Mouse (Mus musculus) forebrain, embryonic 14.5 days (tissue): Measurements from ENCODE around the gene Wdr66. TPM values are rescaled to one million over a fixed set of nuclear protein-coding genes. Genes with fewer than 3 reads are reported as not detected.

Source experiments
- ATAC-seq: fragments of 200-750 bp; cut with Nextera tagmentation; 2 replicates; pipeline ENCODE4 v1.8.0; 2017; ENCODE audit warnings: mild to moderate bottlenecking, moderate library complexity
- DNase-seq: peaks from one replicate; pipeline ENCODE4 v3.0.0-alpha.2; 2015; ENCODE audit warnings: low spot score
- H3K27ac ChIP-seq: fragments of 300-500 bp; sonication (generic); 2 replicates; pipeline ENCODE4 v1.5.1; 2014; ENCODE audit warnings: low read depth, mild to moderate bottlenecking, control low read depth, low read length, moderate library complexity
- H3K27me3 ChIP-seq: fragments of 300-500 bp; sonication (generic); replicated peaks from 2 replicates; pipeline ENCODE4 v1.6.1; 2014; ENCODE audit warnings: low read length, control low read depth, mixed read lengths; ENCODE audit not compliant: control insufficient read depth, insufficient read depth
- H3K36me3 ChIP-seq: fragments of 300-500 bp; sonication (generic); 2 replicates; pipeline ENCODE4 v1.6.1; 2014; ENCODE audit warnings: low read length, control low read depth; ENCODE audit not compliant: control insufficient read depth, insufficient read depth
- H3K4me1 ChIP-seq: fragments of 300-500 bp; sonication (generic); 2 replicates; pipeline ENCODE4 v1.6.1; 2014; ENCODE audit warnings: antibody characterized with exemption, low read length, control low read depth; ENCODE audit not compliant: control insufficient read depth, insufficient read depth
- H3K4me2 ChIP-seq: fragments of 300-500 bp; sonication (generic); 2 replicates; pipeline ENCODE4 v1.6.1; 2014; ENCODE audit warnings: mild to moderate bottlenecking, control low read depth, low read length
- H3K4me3 ChIP-seq: fragments of 300-500 bp; sonication (generic); 2 replicates; pipeline ENCODE4 v1.5.1; 2014; ENCODE audit warnings: low read depth, low read length, control low read depth
- H3K9ac ChIP-seq: fragments of 300-500 bp; sonication (generic); 2 replicates; pipeline ENCODE4 v1.6.1; 2014; ENCODE audit warnings: mild to moderate bottlenecking, low read length, control low read depth, moderate library complexity
- H3K9me3 ChIP-seq: fragments of 300-500 bp; sonication (generic); replicated peaks from 2 replicates; pipeline ENCODE4 v1.6.1; 2016; ENCODE audit warnings: low read length, control low read depth, mixed read lengths; ENCODE audit not compliant: control insufficient read depth
- WGBS: fragments of 180-500 bp; shearing (Covaris S2); extraction: QIAGEN DNeasy Blood & Tissue Kit; methylation state at CpG from one replicate; pipeline ENCODE4 v1.1.7; 2014; 5-methylcytosine and 5-hydroxymethylcytosine counted together
- polyA plus RNA-seq: library from polyadenylated mRNA; unstranded; fragments of >200 nt; fragmentation: Nextera tagmentation; extraction: Ambion mirVana; gene quantifications from 2 replicates; pipeline ENCODE4 v1.2.1, GENCODE M21; 2014

The Wdr66 gene
- polyA plus RNA-seq, 1 experiment from 2014 or later: 2.4 TPM

GRCm38 (mm10) chr5:123281336-123282136 is 29.6 kb downstream of the Wdr66 start:
- Histone ChIP-seq H3K4me1 (peaks cover 4% of the 10 kb centered on the region), H3K27me3 (no peaks in the 10 kb centered on the region), H3K4me3 (no peak overlapping the region), H3K36me3 (no peaks in the 10 kb centered on the region), H3K4me2 (no peak overlapping the region), H3K9me3 (no peaks in the 10 kb centered on the region), H3K9ac (no peak overlapping the region), H3K27ac (no peak overlapping the region)
- no peak for ATAC-seq
- no peak for DNase-seq
- 70% methylated on average over 9 of the region's 9 CpGs for WGBS

GRCm38 (mm10) chr5:123285174-123285573 is 33.3 kb downstream of the Wdr66 start:
- 40% methylated on average over 8 of the region's 8 CpGs for WGBS
- no peak overlapping the region for H3K9ac ChIP-seq
- peak overlapping the region; percentile 39; the same call in 1 of the 2 replicates for H3K27ac ChIP-seq
- ATAC-seq (peak; percentile 62; the same call in 1 of the 2 replicates), DNase-seq (peak; percentile 76)
- H3K27me3 ChIP-seq: no peaks in the 10 kb centered on the region
- no peaks in the 10 kb centered on the region; the same call in 1 of the 2 replicates for H3K9me3 ChIP-seq
- H3K36me3 ChIP-seq: no peaks in the 10 kb centered on the region
- no peaks in the 10 kb centered on the region for H3K4me1 ChIP-seq
- no peak overlapping the region for H3K4me2 ChIP-seq
- no peak overlapping the region for H3K4me3 ChIP-seq

DNA sequence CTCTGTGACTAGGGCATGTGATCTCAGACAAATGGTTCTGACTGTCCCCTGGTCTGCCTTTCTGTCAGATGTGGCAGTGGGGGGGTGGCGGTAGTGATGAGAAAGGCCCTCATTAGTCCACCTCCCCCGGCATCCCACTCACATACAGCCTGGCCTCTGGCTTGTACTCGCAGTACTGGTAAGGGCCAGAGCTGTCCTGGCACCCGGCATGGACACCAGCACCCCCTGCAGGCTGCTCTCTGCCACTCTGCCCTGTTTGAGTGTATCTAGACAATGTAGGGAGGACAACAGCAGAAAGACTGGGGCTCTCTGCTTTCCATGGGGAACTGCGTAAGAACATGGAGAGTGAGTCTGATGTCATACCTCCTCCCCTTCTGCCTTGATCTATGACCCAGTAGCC is 36.2 kb downstream of the Wdr66 start:
- 87% methylated on average over 5 of the region's 5 CpGs for WGBS
- no peak for DNase-seq
- ATAC-seq: no peak

DNA sequence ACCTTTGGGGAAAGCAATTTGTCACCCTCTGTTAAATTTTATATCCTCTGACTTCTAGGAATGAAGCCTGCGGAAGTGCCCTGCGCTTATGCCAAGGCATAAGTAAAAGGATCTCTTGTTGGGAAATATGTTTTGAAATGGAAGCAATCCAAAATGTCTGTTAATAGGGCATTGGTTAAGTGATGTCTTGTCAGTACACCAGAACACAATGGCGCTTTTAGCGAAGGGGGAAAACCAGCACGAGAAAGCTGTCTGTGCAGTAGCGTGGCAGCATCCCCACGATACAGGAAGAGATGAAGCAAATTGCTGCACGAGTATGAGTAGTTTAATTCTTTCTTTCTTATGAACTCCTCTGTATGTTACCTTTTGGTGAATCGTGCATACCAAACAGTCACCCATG is 42.8 kb downstream of the Wdr66 start:
- peak; percentile 51 for DNase-seq
- Histone ChIP-seq H3K4me2 (no peak overlapping the region), H3K4me1 (no peaks in the 10 kb centered on the region), H3K4me3 (no peak overlapping the region), H3K36me3 (no peaks in the 10 kb centered on the region), H3K9ac (no peak overlapping the region), H3K27me3 (no peaks in the 10 kb centered on the region), H3K9me3 (no peaks in the 10 kb centered on the region), H3K27ac (no peak overlapping the region)
- ATAC-seq: no peak
- WGBS: 70% methylated on average over 9 of the region's 9 CpGs

More for the DNA sequence above, 36.2 kb downstream of the Wdr66 start:
- no peaks in the 10 kb centered on the region for H3K27me3 ChIP-seq
- no peak overlapping the region for H3K9ac ChIP-seq
- no peaks in the 10 kb centered on the region for H3K36me3 ChIP-seq
- no peaks in the 10 kb centered on the region; the same call in 1 of the 2 replicates for H3K9me3 ChIP-seq
- no peak overlapping the region for H3K4me3 ChIP-seq
- H3K27ac ChIP-seq: no peak overlapping the region
- no peak overlapping the region for H3K4me2 ChIP-seq
- no peaks in the 10 kb centered on the region for H3K4me1 ChIP-seq

DNA sequence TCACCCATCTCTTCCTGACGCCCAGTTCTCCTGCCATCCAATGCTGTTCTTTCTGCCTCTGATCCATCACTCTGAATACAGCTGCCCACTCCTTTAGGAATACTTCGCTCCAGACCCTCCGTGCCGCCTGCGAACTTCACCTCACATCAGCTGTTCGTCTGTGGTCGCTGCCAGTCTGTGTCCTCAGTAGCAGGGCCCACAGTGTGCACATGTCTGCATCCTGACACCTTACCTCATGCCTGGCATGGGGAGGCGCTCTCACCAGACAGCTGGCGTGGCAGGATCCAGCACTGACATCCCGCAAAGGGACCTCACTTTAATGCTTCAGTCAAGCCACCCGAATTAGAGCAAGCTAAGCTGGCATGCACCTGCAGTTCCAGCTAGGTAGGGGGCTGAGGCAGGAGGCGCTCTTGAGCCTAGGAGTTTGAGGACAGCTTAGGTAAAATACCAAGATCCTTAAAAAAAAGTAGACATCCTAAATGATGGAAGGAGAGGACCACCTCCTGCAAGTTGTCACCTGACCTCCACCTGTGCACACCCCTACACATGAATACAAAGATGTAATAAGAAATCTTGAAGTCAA is 44.4 kb downstream of the Wdr66 start:
- Histone ChIP-seq H3K27me3 (no peaks in the 10 kb centered on the region), H3K4me3 (no peak overlapping the region), H3K4me1 (peaks cover 14% of the 10 kb centered on the region), H3K36me3 (no peaks in the 10 kb centered on the region), H3K9ac (no peak overlapping the region), H3K4me2 (no peak overlapping the region), H3K9me3 (no peaks in the 10 kb centered on the region), H3K27ac (no peak overlapping the region)
- DNase-seq: no peak
- 64% methylated on average over 12 of the region's 12 CpGs for WGBS
- ATAC-seq: no peak

- H3K4me2 ChIP-seq: no peak overlapping the region
- H3K9ac ChIP-seq: no peak overlapping the region
- peak; percentile 56 for DNase-seq
- 59% methylated on average over 23 of the region's 23 CpGs for WGBS
- H3K4me1 ChIP-seq: peaks cover 22% of the 10 kb centered on the region
- no peak for ATAC-seq
- H3K36me3 ChIP-seq: no peaks in the 10 kb centered on the region
- H3K27me3 ChIP-seq: no peaks in the 10 kb centered on the region
- H3K4me3 ChIP-seq: no peak overlapping the region
- no peaks in the 10 kb centered on the region for H3K9me3 ChIP-seq
- H3K27ac ChIP-seq: no peak overlapping the region
These were observed 45.3 kb downstream of the Wdr66 start for GRCm38 (mm10) chr5:123296972-123297754.

DNA sequence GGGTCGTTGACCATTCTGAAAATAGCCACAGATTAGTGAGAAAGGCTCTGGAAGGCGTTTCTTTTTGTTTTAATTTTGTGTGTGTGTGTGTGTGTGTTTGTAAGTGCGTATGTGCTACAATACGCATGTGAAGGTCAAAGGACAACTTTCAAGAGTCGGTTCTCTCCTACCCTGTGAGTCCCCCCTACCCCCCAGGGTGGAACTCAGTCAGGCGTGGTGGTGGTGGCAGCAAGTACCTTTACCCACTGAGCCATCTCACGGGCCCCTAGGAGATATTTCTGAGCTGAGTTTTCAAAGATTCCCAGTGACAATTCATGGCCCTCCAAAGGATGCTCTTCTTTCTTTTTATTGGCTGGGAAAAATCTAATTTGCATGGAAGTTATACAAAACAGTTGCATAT is 45.9 kb downstream of the Wdr66 start:
- Histone ChIP-seq H3K4me1 (peaks cover 26% of the 10 kb centered on the region), H3K4me3 (no peak overlapping the region), H3K9ac (no peak overlapping the region), H3K36me3 (no peaks in the 10 kb centered on the region), H3K27ac (no peak overlapping the region), H3K27me3 (no peaks in the 10 kb centered on the region), H3K9me3 (no peaks in the 10 kb centered on the region), H3K4me2 (no peak overlapping the region)
- ATAC-seq (no peak), DNase-seq (no peak)
- WGBS: 73% methylated on average over 7 of the region's 7 CpGs

DNA sequence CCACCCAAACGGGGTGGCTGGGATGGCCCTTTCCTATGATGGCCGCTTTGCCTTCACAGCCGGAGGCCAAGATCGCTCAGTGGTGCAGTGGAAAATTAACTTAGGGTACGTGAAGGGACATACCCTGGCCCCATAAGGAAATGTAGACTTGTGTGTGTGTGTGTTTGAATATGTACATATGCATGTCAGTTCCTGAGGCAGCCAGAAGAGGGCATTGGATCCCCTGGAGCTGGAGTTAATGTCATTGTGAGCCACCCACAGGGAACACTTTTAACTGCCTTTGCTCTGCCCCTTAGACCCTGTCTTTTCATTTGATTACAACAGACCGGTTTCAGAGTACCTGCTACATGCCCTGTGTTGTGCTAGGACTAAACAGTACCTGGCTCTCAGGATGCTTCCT is 46.6 kb downstream of the Wdr66 start:
- Histone ChIP-seq H3K9ac (no peak overlapping the region), H3K4me2 (no peak overlapping the region), H3K27ac (no peak overlapping the region), H3K36me3 (no peaks in the 10 kb centered on the region), H3K27me3 (no peaks in the 10 kb centered on the region), H3K4me1 (peaks cover 26% of the 10 kb centered on the region), H3K4me3 (no peak overlapping the region), H3K9me3 (no peaks in the 10 kb centered on the region)
- no peak for ATAC-seq
- DNase-seq: no peak
- WGBS: 93% methylated on average over 6 of the region's 6 CpGs
